Mouse (Mus musculus) c-Kit-positive CD71-positive TER-119-positive erythroid progenitor cells, embryonic 14.5 days (primary cell): ENCODE data around the gene Satb1.

Experiments used
- DNase-seq: peaks from one replicate; pipeline ENCODE4 v3.0.0-alpha.2; 2013; ENCODE audit warnings: low spot score

Gene Satb1

DNA sequence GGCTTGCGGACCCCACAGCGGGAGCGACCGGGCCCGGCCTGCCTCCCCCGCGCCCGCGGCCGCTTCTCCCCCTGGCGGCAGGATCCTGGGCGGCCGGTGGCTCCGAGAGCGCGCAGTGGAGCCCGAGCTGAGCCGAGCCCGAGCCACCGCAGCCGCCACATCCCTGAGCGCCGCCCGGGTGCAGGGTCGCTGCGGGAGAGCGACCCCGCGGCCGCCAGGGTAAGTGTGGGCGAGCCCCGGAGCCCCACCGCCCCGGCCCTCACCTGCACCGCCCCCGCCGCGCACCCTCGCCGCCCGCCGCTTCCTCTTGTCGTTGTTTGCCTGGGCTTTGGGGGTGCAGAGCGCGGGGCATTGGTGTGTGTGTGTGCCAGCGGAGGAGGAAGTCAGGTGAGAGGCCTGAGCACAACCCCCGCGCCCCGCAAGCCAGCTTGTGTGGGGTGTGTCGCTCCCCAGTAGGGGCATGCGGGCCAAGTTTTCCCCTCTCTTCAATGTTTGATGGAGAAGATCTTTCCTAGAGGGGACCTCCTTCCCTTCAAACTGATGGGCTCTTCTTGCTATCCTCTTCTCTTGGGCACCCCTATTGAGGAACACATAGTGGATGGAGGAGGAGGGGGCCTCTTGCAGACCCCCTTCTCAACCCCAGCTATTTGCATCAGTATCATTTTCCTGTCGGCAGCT is at the start of gene Satb1:
Satb1 (minus strand) TSS at position 391 of the 678 bp plus-strand sequence.
- no peak for DNase-seq

DNA sequence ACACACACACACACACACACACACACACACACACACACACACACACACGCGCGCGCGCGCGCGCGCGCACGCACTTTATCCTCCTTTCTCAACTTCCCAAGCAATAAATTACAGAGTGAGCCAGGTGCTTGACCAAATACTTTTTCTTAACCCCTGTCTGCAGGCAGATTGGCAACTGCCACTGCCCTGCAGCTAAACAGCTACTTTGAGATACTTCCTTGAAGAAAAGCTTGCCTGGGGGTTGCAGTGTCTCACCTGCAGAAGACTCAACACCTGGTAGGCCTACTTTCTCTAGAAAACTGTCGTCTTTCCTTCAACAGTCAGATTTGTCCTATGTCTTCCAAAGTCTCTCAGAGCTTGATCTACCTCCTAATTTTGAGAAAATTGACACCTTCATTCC is 49.5 kb upstream of the Satb1 start:
- no peak for DNase-seq

DNA sequence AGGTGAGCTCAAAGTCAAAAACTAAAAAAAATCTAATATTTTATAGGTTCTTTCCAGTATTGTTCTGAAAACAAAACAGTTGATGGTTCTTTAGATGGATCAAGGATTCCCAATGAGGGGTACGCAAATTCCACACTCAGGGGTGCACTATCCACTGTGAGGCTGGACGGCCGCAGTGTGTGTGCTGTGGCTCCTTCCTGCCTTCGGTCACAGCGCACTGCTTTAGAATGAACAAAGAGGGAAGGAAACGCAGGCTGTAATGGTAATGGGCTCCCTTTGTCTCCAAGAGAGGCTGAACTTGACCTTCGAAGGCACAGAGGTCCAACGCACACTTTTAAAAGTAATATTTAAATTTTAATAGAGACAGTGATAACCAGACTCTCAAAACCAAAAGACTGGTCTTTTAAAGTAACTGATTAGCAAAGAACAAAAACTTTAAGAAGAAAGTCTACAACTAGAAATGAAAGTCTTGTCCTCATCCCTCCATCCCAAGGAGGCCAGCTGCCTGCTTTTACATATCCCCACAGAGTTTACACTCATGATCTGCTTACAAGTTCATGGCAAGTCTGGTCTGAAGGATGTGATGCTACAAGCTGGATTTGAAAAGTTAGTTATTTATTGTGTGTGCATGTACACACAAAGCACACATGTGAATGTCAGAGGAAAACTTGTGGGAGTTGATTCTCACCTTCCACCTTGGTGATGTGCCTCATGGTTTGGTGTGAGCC is 48.0 kb upstream of the Satb1 start:
- DNase-seq, result no peak

DNA sequence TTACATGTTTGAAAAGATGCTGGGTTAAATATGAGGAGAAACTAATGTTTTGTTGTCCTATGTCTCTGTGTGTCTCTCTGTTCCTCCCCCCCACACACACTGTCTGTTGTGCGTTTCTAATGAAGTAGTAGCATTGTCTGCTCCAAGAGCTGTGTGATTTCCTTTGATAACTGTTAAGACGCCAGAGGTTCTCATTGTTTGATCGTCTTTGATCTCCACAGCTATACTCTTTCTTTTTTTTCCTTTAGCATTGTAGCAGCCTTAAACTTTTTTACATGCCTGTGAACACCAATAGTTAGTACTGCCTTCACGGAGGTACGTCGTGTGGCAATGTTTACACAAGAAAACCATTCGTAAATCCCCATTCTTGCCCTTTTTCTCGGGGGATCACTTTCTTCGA is 47.1 kb upstream of the Satb1 start:
- DNase-seq, result no peak

DNA sequence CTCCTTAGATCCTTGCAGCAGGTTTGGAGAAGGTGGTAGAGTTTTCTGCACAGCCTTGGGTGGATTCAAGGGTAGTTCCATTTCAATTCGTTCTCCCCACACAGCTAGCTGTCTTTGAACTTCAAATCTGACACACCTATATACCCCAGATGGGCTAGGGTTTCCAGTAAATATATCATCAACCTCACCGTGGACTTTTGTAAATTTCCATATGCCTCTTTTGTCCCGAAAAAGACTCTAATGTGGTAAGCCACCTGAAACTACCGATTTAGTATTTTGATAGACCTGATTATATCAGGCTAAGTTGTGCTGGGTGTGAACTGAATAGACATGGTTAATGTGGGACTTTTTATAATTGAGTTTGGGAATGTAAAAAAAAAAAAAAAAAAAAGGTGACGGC is 46.6 kb upstream of the Satb1 start:
- no peak for DNase-seq

DNA sequence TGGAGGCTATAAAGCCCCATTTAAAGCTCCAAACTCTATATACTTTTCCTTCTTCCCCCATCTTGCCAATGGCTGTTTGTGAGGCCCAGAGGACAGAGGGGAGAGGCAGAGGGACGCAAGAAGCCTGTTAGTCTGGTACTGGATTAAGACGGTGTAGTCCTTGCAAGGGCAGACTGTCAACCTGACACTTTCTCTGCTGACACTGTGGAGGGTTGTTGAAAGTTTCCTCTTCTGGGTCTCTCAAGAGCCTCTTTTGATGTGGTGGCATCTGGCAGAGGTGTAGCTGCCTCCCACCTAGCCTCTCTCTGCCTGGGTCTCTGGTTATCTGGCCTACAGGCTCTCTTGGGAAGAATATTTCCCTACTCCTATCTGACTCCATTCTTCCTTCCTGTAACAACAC is 46.1 kb upstream of the Satb1 start:
- DNase-seq, result no peak

DNA sequence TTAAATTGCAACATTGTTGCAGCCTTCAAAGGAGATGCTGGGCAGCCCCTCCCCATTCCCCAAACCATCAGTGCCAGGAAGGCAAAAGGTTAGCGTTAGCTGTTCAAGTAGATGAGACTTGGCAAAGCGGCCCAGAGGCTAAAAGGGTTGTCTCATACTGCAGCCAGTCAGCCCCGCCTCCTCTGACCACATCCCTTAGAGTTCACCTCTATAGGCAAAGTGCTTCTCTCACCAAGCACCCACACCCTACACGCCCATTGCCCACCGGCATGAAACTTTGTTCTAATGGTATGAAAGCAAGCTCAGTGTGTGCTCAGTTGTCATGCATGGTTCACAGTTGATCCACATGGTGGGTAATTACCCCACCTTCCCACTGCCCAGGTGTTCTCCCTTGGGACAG is 43.4 kb upstream of the Satb1 start:
- DNase-seq, result no peak

DNA sequence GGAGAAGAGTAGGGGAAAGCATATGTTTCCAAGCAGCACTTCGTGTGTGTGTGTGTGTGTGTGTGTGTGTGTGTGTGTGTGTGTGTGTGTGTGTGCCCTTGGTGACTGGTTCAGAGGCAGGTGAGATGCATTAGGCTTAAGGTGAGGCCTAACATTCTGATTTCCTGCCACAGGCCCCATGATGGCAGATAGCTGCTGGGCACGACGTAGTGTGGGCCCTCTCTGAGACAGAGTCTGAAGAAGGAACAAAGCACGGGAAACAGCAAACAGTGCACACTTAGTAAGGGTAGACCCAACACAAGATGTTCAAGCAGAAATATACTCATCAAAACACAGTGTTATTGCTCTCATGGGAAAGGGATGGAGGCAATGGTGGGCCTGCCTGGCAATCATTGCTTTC is 24.5 kb upstream of the Satb1 start:
- no peak for DNase-seq

DNA sequence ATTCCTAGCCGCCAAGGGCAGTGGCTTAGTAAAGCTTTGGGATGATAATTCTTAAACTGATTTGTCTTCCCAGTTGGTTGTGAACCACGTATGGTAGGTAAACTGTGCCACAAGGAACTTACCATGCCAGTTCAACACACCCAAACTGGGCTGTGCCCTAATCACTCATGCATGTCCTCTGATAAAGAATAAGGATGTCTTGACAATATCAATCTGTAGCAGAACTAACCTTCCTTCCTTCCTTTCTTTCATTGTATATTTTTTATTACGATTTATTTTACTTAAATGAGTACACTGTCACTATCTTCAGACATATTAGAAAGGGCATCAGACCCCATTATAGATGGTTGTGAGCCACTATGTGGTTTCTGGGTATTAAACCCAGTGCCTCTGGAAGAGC is 23.2 kb upstream of the Satb1 start:
- no peak for DNase-seq

DNA sequence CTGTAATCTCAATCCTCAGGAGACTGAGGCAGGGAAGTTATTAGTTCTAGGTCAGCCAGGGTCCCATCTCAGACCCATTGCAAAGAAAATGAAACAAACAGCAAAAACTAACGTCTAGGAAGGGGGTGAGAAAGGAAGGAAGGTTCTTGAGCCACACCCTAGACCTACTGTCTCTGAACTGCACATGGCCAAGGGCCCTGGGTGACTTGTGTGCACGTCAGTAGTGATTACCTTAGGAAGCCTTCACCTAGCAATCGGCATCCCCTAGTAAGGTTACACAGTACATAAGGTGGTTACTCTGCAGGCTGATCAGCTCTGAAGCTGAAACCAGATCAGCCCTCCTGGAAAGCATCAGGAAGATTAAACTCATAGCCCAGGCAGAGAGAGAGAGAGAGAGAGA is 22.2 kb upstream of the Satb1 start:
- DNase-seq, result no peak

DNA sequence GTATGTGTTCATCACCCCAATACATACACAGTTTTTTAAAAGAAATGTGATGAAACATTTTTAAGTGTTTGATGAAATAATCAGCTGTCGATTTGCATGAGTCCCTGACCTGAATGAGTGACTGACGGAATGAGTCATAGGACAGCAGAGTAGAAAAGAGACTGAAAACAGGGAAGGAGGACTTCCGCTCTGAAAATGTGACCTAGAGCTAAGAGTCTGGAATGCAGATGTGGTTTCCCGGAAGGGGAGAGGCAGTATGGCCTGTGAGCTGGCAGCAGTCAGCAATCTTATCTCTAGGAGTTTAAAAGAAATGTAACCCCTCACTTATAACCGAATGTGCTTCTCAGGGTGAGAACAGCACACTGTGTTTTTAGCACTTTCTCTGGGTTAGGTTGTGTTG is 20.9 kb upstream of the Satb1 start:
- no peak for DNase-seq

DNA sequence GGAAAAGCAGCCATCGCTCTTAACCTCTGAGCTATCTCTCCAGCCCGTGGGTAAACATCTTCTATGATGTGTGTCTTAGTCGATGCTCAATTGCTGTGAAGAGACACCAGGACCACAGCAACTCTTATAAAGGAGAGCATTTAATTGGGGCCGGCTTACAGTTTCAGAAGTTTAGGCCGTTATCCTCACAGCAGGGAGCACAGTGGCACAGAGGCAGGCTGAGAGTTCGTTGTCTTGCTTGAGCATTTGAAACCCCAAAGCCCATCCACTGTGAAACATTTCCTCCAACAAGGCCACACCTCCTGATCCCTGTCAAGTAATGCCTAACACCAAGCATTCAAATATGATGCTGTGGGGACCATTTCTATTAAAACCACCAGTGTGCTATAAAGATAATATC is 7.5 kb upstream of the Satb1 start:
- no peak for DNase-seq

DNA sequence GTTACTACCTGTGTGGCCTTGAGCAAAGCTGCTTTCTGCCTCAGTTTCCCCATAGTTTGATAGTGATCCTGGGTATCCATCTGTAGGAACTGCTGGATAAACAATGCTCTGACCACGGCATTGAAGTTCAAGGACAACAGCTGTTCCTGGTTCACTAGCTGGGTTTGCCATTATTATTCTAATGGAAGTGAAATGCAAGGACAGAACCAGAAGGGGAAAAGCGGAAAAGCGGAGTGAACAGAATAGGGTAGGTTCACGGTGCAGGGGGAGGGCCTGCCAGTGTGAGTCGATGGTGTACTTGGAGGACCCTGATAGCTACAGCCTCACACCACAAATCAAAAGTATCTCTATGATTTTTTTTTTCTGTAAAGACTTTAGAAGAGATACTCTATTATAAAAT is 6.4 kb upstream of the Satb1 start:
- DNase-seq, result no peak

DNA sequence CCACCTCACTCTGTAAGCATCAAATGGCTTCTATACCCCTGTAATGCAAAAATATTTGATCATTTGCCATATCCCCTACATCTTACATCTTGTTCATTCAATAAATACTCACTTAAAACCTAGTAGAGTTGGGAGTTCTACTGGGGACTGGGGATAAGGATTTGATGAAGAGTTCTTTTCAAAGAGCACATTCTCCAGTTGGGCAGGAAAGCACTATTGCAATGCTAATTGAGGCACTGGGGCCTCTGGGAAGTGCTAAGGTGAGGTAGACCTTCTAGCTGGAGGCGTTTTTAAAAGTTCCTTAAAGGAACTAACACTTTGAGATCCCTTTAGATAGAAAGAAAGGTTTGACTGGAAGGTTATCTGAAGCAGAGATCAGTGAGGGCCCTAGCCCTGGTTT is 3.8 kb upstream of the Satb1 start:
- DNase-seq, result no peak

DNA sequence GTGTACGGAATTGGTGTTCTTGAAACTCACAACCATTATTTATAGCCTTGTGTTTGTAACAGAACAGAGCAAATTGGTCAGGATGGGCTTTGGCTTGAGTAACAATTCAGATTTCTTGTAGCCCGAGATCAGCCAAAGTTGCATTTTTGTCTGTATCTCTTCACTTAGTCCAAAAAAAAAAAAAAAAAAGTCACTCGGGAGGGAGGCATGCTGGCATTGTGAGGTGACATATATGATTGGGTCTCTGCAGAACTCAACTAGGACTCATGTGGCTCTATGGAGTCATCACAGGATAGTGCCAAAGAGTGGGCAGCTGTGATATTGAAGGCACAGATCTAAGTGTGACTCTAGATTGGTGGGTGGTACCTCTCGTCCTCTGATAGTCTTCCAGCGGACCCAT is 3.2 kb upstream of the Satb1 start:
- no peak for DNase-seq

DNA sequence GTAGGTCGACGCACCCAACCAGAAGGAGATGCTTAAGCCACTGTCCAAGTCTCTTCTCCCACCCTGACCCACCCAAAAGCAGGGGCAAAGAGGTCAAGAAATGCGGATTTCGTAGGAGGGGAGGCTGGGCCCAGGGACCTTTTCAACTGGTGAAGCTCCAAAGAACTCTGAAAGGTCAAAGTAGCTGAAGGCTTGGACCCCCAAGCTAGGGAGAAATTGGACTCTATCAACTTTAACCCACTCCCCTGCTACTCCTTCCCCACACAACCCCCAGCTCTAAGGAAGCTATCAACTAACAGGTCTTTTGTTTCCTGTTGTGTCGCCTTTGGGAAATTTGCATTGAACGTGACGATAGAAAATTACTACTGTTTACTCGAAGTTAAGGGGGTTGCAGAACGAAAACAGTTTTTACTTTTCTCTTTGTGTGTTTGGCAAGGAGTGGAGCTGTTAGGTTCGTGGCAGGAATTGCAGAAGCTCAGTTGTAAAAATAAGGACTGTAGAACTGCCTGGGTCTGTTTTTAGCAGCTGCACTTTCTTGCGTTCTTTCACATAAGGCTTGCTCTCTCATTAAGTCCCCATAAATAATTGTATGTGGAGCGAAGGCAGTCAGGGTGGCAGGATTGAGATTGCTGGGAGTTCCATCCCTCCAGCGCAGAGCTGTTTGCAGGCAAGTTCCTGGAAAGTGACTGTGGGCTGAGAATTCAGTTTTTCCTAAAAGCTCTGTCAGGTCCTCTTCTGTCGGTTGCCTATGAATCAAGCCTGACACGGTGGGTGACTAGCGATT is 680 bp upstream of the Satb1 start:
- DNase-seq, result no peak

DNA sequence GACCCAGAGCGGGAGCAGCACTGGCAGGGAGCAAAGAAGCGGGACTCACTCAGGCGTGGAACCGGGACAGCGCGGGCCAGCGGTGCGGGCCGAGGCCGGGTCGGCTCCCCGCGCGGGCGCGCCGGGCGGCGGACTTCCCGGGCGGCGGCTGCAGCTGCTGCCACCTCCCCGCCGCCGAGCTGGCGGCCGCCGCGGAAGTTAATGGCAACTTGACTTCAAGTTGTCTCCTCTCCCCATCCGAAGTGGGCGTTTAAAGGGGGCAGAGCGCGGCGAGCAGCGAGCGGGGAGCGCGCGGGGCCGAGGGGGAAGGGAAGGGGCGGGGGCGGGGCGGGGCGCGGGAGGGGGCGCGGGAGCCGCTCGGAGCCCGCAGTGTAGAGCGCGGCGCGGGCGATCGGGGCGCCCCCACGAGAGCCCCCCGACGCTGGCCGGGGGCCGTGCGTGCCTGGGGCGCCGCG is 642 bp downstream of the Satb1 start:
- DNase-seq, result no peak

DNA sequence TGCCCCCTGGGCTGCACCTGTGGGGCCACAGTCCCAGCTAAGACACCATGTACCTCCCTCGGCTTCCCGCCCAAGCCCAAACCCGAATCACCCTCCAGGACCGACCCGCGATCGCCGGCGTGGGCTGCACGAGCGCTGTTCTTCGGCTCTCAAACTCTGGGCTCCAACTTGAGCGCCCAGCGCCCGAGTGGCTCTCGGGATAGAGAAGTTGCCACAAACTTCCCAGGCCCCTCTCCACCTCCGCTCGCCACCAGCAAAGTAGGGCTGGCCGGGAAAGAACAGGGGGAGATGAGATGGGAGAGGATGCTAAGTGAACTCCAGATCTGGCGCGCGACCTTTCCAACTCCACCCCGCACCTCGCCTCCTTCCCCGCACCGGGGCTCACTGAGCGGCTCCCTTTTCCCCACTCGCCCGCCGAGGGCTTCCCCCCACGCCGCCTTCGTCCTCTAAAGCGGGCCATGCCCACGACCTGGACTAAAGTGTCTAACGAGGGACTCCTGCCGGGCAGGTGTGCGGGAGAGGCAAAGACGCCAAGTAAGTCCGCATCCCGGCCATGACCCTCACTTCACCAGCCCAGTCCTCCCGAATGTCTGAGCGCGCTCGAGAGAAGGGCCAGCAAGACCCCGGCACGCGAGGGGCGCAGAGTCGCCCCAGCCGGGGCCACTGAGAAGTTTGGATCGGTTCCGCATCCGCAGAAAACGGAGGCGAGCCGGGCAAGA is 1.2 kb downstream of the Satb1 start:
- no peak for DNase-seq

DNA sequence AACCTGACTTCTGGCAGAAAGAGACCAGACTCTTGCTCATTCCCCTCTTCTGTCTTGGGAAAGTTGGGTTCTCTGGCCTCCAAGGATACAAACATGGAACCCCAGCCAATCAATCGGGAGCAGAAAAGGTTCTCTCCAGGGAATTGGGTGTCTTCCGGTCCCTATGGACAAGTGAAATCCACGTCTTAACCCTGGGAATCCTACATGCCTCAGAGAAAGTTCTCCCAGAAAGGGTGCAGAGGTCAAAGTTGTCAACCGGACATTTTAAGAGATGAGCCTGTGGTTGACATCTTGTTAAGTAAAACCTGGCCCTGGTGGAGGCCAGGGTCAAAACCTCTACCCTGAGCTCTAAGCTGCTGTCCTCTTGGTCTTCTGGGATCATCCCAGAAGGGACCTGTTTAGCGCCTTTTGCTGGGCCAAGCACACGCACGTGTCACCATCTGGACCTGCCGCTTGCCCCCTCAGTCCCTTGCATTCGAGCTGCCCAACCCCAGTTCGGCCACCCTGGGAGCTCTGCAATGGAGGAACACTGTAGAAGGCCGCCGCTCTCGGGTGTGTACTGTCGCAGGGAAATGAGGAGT is 1.9 kb downstream of the Satb1 start:
- no peak for DNase-seq

DNA sequence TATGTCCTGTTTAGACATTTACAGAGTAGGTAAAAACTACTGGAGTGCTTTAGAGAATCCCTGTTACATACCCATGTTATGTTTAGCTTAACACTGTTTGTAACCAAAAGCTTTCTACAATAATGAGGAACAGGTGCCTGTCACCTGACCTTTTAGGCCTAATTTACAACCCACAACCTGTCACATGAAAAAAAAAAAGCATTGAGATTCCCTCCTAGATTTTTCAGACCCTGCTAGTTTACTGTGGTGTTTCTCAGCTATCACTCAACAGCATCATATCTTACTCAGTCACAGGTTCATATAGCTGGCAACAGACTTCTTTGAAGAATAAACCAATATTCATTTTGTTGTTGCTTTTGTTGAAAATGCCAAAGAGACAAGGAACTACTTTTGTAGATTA is 3.7 kb downstream of the Satb1 start:
- DNase-seq, result no peak

DNA sequence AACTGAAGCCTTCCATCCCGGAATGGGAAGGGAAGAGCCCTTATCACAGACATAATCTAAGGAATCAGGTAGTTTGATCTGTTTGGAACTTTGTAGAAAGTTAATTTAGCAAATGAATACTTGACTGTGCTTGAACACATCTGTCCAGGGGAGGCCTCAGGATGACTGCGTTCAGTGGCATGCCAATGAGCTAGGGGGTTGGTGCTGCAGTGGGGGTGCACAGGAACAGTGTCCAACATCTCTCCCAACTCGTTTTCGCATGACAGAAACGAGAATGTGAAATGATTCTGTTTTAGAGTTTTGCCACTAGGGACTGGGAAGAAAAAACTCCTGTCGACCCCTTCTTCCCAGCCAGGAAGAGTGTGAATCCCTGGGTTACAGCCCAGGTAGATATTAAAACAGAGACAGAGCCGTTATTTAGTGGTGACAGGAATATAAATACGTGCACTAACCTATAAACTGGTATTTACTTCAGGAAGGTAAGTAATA is 5.1 kb downstream of the Satb1 start:
- DNase-seq, result no peak

DNA sequence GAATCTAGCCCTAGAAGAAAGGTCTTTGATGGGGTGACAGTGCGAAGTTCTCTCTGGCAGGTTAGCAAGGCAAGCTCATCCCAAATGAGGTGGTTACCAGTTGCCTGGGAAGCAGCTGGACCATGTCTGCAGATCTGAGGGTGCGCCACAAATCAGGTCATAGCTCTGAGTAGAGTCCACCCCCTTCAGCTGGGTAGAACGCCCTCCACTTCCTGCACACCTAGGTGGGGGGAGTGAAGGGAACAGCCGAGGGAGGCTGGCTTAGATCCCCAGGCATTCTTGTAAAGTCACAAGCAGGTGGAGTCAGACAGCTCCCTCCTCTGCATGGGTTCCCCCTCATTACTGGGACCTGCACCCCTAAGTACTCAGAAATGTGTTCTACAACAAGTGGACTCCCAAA is 6.6 kb downstream of the Satb1 start:
- DNase-seq, result no peak
